Mouse (Mus musculus) C2C12 (cell line): ENCODE measurements around the gene Prcc. TPM values are rescaled to one million over a fixed set of nuclear protein-coding genes. Genes with fewer than 3 reads are reported as not detected.
"Not testable (repeated sequence)": the region's sequence is repeated elsewhere in the genome, so short reads cannot be mapped to it uniquely, and the experiment has no call there.

ENCODE experiments used
- H3K27me3 ChIP-seq: one replicate; pipeline ENCODE4 v1.6.1; 2011; ENCODE audit not compliant: control insufficient read depth, insufficient read depth, insufficient read length
- H3K36me3 ChIP-seq: one replicate; pipeline ENCODE4 v1.6.1; 2011; ENCODE audit not compliant: control insufficient read depth, insufficient read depth
- H3K4me3 ChIP-seq: one replicate; pipeline ENCODE4 v1.5.1; 2011; ENCODE audit warnings: mild to moderate bottlenecking, control low read depth; ENCODE audit not compliant: poor library complexity, insufficient read depth, severe bottlenecking
- H3K79me2 ChIP-seq: one replicate; pipeline ENCODE4 v1.6.1; 2011; ENCODE audit not compliant: control insufficient read depth, insufficient read depth
- H3K79me3 ChIP-seq: one replicate; pipeline ENCODE4 v1.6.1; 2011; ENCODE audit warnings: low read depth, control low read depth
- H3ac ChIP-seq: one replicate; pipeline ENCODE3; 2011; ENCODE audit warnings: low read depth; ENCODE audit not compliant: control insufficient read depth, insufficient read length
- CEBPB ChIP-seq: IDR thresholded peaks from one replicate; pipeline ENCODE4 v1.6.1; 2011; ENCODE audit warnings: low read depth, mild to moderate bottlenecking, control low read depth, moderate library complexity
- CTCF ChIP-seq: IDR thresholded peaks from one replicate; pipeline ENCODE4 v1.5.1; 2011; ENCODE audit not compliant: control insufficient read depth, insufficient read depth, insufficient read length
- FOSL1 ChIP-seq: IDR thresholded peaks from one replicate; pipeline ENCODE4 v1.8.0; 2011; ENCODE audit warnings: mild to moderate bottlenecking, low read length; ENCODE audit not compliant: poor library complexity, insufficient read depth, severe bottlenecking
- MAX ChIP-seq: IDR thresholded peaks from one replicate; pipeline ENCODE4 v1.6.1; 2011; ENCODE audit warnings: mild to moderate bottlenecking, control low read depth
- MYOD1 ChIP-seq: IDR thresholded peaks from one replicate; pipeline ENCODE4 v1.6.1; 2011; ENCODE audit warnings: low read depth; ENCODE audit not compliant: control insufficient read depth, insufficient read length
- MYOG ChIP-seq: IDR thresholded peaks from one replicate; pipeline ENCODE4 v1.6.1; 2011; ENCODE audit not compliant: control insufficient read depth, insufficient read length; ENCODE audit errors: extremely low read depth
- USF1 ChIP-seq: IDR thresholded peaks from one replicate; pipeline ENCODE4 v1.6.1; 2011; ENCODE audit warnings: low read depth, mild to moderate bottlenecking, control low read depth, moderate library complexity
- polyA plus RNA-seq: library from polyadenylated mRNA; unstranded; fragments of >200 nt; fragmentation: generic; extraction: Trizol; gene quantifications from one replicate; pipeline ENCODE4 v1.2.1, GENCODE M21; 2012; ENCODE audit warnings: missing spikeins

The Prcc gene
- polyA plus RNA-seq, 1 experiment = 44.3 TPM

DNA sequence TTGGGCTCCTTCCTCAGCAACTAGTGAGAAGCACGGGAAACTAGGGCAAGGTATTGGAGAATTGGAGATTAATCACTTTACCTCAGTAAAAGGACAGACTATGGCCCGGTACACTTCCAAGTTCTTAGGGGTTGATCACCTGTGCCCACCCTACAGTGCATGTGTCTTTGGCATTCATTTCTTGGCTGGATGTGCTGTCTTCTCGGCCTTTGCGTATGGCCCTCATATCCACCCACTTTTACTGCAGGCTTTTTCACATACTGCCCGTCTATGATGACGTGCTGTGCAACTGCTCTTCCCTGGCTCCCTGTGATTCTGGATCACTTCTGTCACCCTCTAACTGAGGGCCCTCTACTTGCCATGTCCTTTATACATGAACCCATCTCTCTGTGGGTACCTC lies 1.0 kb upstream of the Prcc start:
- H3K79me3 ChIP-seq = peaks cover 27% of the 10 kb centered on the region
- H3K27me3 ChIP-seq = no peaks in the 10 kb centered on the region
- peaks cover 2% of the 10 kb centered on the region for H3K36me3 ChIP-seq

DNA sequence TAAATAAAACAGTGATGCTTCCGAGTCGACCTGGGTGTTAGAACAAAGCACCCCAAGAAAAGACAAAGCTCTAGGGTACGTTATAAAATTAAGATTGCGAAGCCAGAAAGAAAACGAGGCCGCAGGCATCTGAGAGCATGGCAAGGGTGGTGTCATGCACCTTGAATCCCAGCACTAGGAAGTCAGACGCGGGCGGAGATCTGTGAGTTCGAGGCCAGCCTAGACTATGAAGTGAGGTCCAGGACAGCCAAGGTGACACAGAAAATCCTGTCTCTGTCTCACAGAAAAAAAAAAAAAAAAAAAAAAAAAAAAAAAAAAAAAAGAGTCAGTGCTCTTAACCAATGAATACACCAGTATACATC lies 577 bp upstream of the Prcc start:
- H3K36me3 ChIP-seq = peaks cover 5% of the 10 kb centered on the region
- H3K79me2 ChIP-seq = peaks cover 42% of the 10 kb centered on the region
- H3K27me3 ChIP-seq = no peaks in the 10 kb centered on the region
- peaks cover 30% of the 10 kb centered on the region for H3K79me3 ChIP-seq
- TF ChIP-seq FOSL1 (no peak), USF1 (no peak), CEBPB (no peak), CTCF (no peak), MYOG (no peak), MAX (no peak), MYOD1 (no peak)
- H3ac ChIP-seq = peak overlapping the region; percentile 6
- peak overlapping the region; percentile 25 for H3K4me3 ChIP-seq

More for the DNA sequence above, 1.0 kb upstream of the Prcc start:
- no peak for TF ChIP-seq CTCF
- no peak for TF ChIP-seq FOSL1
- no peak for TF ChIP-seq MYOD1
- TF ChIP-seq MAX = no peak
- no peak for TF ChIP-seq USF1
- TF ChIP-seq CEBPB = no peak
- TF ChIP-seq MYOG = no peak
- no peak overlapping the region for H3ac ChIP-seq
- H3K79me2 ChIP-seq = peaks cover 38% of the 10 kb centered on the region
- H3K4me3 ChIP-seq = peak overlapping the region; percentile 25

DNA sequence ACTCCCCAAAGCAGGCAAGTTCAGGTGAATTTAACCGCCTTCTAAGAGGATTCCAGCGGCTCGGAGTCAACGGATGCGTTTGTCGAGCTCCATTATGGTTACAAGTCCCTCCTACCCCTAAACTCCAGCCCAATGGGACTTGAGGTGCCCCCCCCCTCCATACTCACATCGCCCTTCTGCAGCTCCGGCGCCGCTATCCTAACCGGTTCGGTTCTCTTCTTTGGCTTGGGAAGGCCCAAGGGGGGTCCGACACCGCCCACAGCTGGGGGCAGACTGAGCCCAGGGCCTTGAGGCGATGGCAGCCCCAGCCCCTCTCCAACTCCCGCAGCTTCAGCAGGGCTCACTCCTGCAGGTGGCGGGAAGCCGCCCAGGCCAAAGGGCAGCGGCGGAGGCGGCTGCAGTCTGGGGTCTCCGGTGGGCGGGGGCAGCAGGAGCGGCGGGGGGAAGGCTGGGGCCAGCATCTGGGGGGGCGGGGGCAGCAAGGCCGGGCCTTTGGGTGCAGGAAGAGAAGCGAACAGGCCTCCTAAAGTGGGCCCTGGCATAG lies 628 bp downstream of the Prcc start:
- TF ChIP-seq MAX (no peak), MYOG (no peak), MYOD1 (no peak), USF1 (no peak), CTCF (no peak), CEBPB (no peak), FOSL1 (no peak)
- Histone ChIP-seq H3K4me3 (peak overlapping the region; percentile 99), H3K79me3 (peaks cover 40% of the 10 kb centered on the region), H3K27me3 (no peaks in the 10 kb centered on the region), H3ac (peak overlapping the region; percentile 73), H3K36me3 (peaks cover 16% of the 10 kb centered on the region), H3K79me2 (peaks cover 54% of the 10 kb centered on the region)

- Histone ChIP-seq H3ac (peak overlapping the region; percentile 73), H3K79me3 (peaks cover 42% of the 10 kb centered on the region), H3K4me3 (peak overlapping the region; percentile 99), H3K36me3 (peaks cover 17% of the 10 kb centered on the region), H3K27me3 (no peaks in the 10 kb centered on the region), H3K79me2 (peaks cover 58% of the 10 kb centered on the region)
- TF ChIP-seq USF1 (no peak), MYOG (no peak), CTCF (no peak), FOSL1 (no peak), MYOD1 (no peak), MAX (no peak)
These were observed 1.1 kb downstream of the Prcc start for GRCm38 (mm10) chr3:87884291-87884690.

DNA sequence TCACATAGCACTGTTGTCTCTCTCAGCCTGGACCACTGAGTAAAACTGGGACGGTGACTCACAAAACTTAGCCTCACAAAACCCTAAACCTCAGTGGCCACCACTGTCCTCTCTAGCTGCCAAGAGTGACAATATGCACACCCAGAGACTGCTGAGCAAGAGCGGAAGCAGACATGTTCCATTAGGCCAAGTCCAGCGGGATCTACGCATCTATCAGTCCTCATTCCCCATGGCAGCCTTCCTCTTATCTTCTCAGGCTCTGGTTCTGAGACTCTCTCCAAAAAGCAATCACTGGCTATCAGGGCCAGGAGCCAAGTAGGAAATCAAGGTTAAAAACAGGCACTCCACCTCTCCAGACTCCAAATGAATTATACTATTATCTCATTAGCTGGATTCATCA lies 7.7 kb downstream of the Prcc start:
- peaks cover 32% of the 10 kb centered on the region for H3K36me3 ChIP-seq

GRCm38 (mm10) chr3:87864111-87864510 lies 21.3 kb downstream of the Prcc start:
- H3K27me3 ChIP-seq, H3ac ChIP-seq, H3K79me2 ChIP-seq, H3K79me3 ChIP-seq, H3K4me3 ChIP-seq: not testable (repeated sequence)
- H3K36me3 ChIP-seq = peaks cover 82% of the 10 kb centered on the region

More for the DNA sequence above, 7.7 kb downstream of the Prcc start:
- peaks cover 97% of the 10 kb centered on the region for H3K79me2 ChIP-seq
- H3ac ChIP-seq = no peak overlapping the region
- H3K4me3 ChIP-seq = no peak overlapping the region
- TF ChIP-seq CTCF (no peak), MAX (no peak), CEBPB (no peak), MYOD1 (no peak), FOSL1 (no peak), MYOG (no peak), USF1 (no peak)
- H3K79me3 ChIP-seq = peaks cover 59% of the 10 kb centered on the region
- no peaks in the 10 kb centered on the region for H3K27me3 ChIP-seq
